Mouse (Mus musculus) hindbrain, embryonic 12.5 days (tissue): Measurements from ENCODE around the gene Msi1. TPM values are rescaled to one million over a fixed set of nuclear protein-coding genes. Genes with fewer than 3 reads are reported as not detected.
"Not testable (repeated sequence)": the region's sequence is repeated elsewhere in the genome, so short reads cannot be mapped to it uniquely, and the experiment has no call there.

ENCODE experiments used
- ATAC-seq: fragments of 200-750 bp; cut with Nextera tagmentation; 2 replicates; pipeline ENCODE4 v1.8.0; 2017; ENCODE audit warnings: moderate TSS enrichment; ENCODE audit not compliant: low FRiP score
- H3K27ac ChIP-seq: fragments of 300-500 bp; sonication (generic); 2 replicates; pipeline ENCODE4 v1.5.1; 2016; ENCODE audit warnings: mild to moderate bottlenecking
- H3K27me3 ChIP-seq: fragments of 300-500 bp; sonication (generic); 2 replicates; pipeline ENCODE4 v1.6.1; 2016; ENCODE audit warnings: mild to moderate bottlenecking
- H3K36me3 ChIP-seq: fragments of 300-500 bp; sonication (generic); 2 replicates; pipeline ENCODE4 v1.6.1; 2016; ENCODE audit warnings: mild to moderate bottlenecking
- H3K4me1 ChIP-seq: fragments of 300-500 bp; sonication (generic); 2 replicates; pipeline ENCODE4 v1.6.1; 2016
- H3K4me2 ChIP-seq: fragments of 300-500 bp; sonication (generic); replicated peaks from 2 replicates; pipeline ENCODE4 v1.6.1; 2016; ENCODE audit warnings: mild to moderate bottlenecking
- H3K4me3 ChIP-seq: fragments of 300-500 bp; sonication (generic); 2 replicates; pipeline ENCODE4 v1.5.1; 2016; ENCODE audit warnings: mild to moderate bottlenecking
- H3K9ac ChIP-seq: fragments of 300-500 bp; sonication (generic); 2 replicates; pipeline ENCODE4 v1.6.1; 2016; ENCODE audit warnings: mild to moderate bottlenecking, moderate library complexity
- H3K9me3 ChIP-seq: fragments of 300-500 bp; sonication (generic); replicated peaks from 2 replicates; pipeline ENCODE4 v1.6.1; 2016; ENCODE audit warnings: mild to moderate bottlenecking
- WGBS: fragments of 180-500 bp; shearing (Covaris S2); methylation state at CpG from one replicate; pipeline ENCODE4 v1.1.7; 2016; 5-methylcytosine and 5-hydroxymethylcytosine counted together
- polyA plus RNA-seq: library from polyadenylated mRNA; unstranded; fragments of >200 nt; fragmentation: Nextera tagmentation; extraction: Ambion mirVana; gene quantifications from 2 replicates; pipeline ENCODE4 v1.2.1, GENCODE M21; 2016

Msi1 gene
- polyA plus RNA-seq, 1 experiment from 2014 or later = 128 TPM

DNA sequence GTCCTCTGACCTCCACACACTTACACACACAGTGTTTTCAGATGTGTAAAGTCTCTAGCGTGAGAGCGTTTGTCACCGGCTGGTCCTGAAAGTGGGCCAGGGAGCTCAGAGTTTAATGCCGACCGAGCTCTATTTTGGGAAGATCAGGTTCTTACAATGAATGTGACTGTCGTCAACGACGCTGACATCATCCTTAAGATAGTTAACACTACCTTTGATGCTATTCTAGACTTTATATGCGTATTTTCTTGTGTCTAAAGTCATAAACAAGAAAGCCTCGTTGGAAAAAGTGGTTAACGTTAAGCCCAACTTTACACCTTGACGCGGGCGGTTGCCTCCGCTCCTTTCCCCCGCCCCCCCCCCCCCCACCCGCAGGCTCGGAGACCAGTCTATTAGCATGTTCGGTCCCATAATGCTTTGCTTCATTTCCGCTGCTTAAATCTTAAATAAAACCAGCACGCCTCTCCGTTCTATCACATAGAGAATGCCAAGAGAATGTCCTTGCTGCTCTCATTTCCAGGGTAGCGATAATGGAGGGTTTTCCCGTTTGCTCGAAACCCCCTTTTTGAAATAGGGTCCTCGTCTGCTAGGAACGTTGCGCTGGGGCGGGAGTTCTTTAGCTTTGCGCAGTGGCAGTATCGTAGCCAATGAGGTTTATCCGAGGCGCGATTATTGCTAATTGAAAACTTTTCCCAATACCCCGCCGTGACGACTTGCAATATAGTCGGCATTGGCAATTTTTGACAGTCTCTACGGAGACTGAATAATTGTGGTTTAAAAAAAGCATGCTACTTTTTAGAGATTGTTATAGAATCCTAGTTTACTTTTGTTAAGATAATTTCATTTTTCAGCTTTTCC lies 59.7 kb downstream of the Msi1 start:
- H3K9ac ChIP-seq = peak overlapping the region; percentile 85
- H3K4me3 ChIP-seq = peak overlapping the region; percentile 34
- no peaks in the 10 kb centered on the region for H3K36me3 ChIP-seq
- ATAC-seq = peak; percentile 78
- H3K27ac ChIP-seq = peak overlapping the region; percentile 100
- peaks cover 25% of the 10 kb centered on the region for H3K4me1 ChIP-seq
- no peaks in the 10 kb centered on the region for H3K9me3 ChIP-seq
- WGBS = 1% methylated on average over 39 of the region's 39 CpGs
- peak overlapping the region; percentile 71 for H3K4me2 ChIP-seq
- H3K27me3 ChIP-seq = peaks cover 3% of the 10 kb centered on the region; the same call in 1 of the 2 replicates

DNA sequence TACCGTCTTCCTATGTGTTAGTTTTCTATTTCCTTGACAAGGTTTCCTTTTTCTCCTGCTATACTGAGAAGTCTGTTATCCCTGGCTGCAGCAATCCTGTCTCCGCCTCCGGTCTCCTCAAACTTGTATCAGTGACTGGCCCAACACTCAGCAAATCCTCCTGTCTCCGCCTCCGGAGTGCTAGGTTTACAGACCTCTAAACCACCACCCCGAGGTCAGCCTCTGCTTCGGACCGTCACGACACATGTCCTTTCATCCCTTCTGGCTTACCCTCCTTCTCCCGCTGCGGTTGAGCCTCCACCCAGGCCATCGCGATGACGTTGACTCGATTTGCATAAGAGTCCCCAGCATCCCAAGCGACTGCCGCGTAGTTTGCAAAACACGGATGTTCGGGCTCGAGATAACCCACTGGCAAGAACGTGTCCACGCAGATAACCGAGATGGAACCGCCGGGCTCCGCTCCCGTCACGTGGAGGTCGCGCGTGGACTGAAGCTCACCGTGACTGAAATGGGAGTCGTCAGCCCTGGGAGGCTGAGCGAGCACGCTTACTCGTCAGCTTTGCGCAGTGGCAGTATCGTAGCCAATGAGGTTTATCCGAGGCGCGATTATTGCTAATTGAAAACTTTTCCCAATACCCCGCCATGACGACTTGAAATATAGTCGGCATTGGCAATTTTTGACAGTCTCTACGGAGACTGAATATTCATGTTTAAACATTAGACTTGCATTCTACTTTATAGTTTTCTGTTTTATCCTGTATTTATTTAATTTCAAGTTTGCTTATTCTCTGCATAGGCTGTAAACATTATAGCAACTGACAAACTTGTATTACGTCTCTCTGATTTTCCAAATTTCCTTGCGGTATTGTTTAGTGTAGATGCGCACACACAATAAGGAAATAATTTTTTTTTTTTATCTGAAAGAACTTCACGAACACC lies 60.6 kb downstream of the Msi1 start:
- H3K27ac ChIP-seq = peak overlapping the region; percentile 100
- under 1% methylated on average over 50 of the region's 50 CpGs for WGBS

DNA sequence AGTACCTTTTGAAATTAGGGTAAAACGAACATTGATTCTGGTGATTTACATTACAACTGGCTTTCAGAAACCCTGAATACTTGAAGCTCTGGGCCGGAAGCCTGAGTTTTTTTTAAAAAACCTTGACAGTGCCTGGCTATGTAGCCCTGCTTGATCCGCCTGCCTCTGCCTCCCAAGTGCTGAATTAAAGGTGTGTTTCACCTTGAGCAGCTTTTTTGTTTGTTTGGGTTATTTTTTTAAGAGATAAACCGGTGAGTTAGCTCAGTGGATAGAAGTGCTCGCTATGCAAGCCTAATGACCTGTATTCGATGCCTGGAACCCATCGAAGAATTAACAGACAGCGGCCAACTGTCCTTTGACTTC lies 61.2 kb downstream of the Msi1 start:
- peaks cover 20% of the 10 kb centered on the region for H3K4me1 ChIP-seq
- ATAC-seq = no peak
- H3K9ac ChIP-seq = no peak overlapping the region
- peak overlapping the region; percentile 58; the same call in 1 of the 2 replicates for H3K27ac ChIP-seq
- no peaks in the 10 kb centered on the region for H3K36me3 ChIP-seq
- peaks cover 3% of the 10 kb centered on the region; the same call in 1 of the 2 replicates for H3K27me3 ChIP-seq
- H3K4me2 ChIP-seq = peak overlapping the region; percentile 71; the same call in 1 of the 2 replicates
- no peaks in the 10 kb centered on the region for H3K9me3 ChIP-seq
- 14% methylated on average over 8 of the region's 8 CpGs for WGBS
- H3K4me3 ChIP-seq = no peak overlapping the region

More for the DNA sequence above, 60.6 kb downstream of the Msi1 start:
- H3K4me1 ChIP-seq = peaks cover 20% of the 10 kb centered on the region
- no peaks in the 10 kb centered on the region for H3K36me3 ChIP-seq
- H3K9me3 ChIP-seq = no peaks in the 10 kb centered on the region
- H3K9ac ChIP-seq = peak overlapping the region; percentile 85
- H3K4me2 ChIP-seq = peak overlapping the region; percentile 71
- peaks cover 3% of the 10 kb centered on the region; the same call in 1 of the 2 replicates for H3K27me3 ChIP-seq
- peak; percentile 84 for ATAC-seq
- H3K4me3 ChIP-seq = peak overlapping the region; percentile 34

DNA sequence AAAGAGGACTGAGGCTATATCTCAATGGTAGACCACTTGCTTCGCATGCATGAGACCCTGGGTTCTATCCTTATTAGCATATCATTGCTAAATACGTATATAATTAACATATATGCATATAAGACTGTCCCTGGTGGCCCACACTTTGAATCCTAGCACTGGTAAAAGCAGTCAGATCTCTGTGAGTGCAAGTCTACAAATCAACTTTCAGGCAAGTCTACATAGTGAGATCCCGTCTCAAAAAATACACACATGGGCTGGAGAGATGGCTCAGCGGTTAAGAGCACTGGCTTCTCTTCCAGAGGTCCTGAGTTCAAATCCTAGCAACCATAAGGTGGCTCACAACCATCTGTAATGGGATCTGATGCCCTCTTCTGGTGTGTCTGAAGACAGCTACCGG lies 61.7 kb downstream of the Msi1 start:
- H3K4me2 ChIP-seq = peak overlapping the region; percentile 71; the same call in 1 of the 2 replicates
- no peaks in the 10 kb centered on the region for H3K9me3 ChIP-seq
- no peaks in the 10 kb centered on the region for H3K36me3 ChIP-seq
- H3K27me3 ChIP-seq = no peaks in the 10 kb centered on the region; the same call in 1 of the 2 replicates
- H3K9ac ChIP-seq = no peak overlapping the region
- no peak overlapping the region for H3K27ac ChIP-seq
- 36% methylated on average over 5 of the region's 5 CpGs for WGBS
- ATAC-seq = no peak
- peaks cover 20% of the 10 kb centered on the region for H3K4me1 ChIP-seq
- no peak overlapping the region for H3K4me3 ChIP-seq

DNA sequence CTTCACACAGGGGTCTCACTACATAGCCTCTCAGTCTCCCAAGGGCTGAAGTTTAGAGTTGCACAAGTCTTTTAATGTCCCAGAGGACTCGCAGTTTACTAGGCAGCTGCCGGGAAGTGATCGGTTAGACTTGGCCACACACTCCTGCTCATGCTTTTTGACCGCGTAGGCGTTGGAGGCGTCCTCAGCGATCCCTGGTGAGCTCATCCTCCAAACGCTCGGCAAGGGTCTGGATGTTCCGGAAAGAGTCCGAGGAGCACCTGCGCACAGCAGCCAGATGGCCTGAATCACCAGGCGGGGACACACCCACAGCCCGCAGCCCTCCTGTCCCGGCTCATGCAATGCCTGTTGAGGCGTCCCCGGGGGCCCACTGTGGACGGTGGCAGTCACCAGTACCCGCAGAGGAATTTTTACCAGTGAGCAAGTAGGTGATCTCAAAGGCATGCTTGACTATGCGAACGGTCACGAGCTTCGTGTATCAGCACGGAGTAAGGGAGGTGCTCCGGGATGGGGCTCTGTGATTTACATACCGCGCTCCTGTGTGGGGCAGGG lies 62.4 kb downstream of the Msi1 start:
- peak overlapping the region; percentile 20 for H3K4me3 ChIP-seq
- H3K4me2 ChIP-seq = peak overlapping the region; percentile 54
- ATAC-seq = no peak
- H3K9me3 ChIP-seq = no peaks in the 10 kb centered on the region
- H3K9ac ChIP-seq = 0 out of 2 replicates have a peak overlapping the region, but pooled peaks have one; percentile 20
- H3K27ac ChIP-seq = 0 out of 2 replicates have a peak overlapping the region, but pooled peaks have one; percentile 17
- H3K36me3 ChIP-seq = no peaks in the 10 kb centered on the region
- peaks cover 20% of the 10 kb centered on the region for H3K4me1 ChIP-seq
- H3K27me3 ChIP-seq = no peaks in the 10 kb centered on the region; the same call in 1 of the 2 replicates
- 5% methylated on average over 28 of the region's 28 CpGs for WGBS

DNA sequence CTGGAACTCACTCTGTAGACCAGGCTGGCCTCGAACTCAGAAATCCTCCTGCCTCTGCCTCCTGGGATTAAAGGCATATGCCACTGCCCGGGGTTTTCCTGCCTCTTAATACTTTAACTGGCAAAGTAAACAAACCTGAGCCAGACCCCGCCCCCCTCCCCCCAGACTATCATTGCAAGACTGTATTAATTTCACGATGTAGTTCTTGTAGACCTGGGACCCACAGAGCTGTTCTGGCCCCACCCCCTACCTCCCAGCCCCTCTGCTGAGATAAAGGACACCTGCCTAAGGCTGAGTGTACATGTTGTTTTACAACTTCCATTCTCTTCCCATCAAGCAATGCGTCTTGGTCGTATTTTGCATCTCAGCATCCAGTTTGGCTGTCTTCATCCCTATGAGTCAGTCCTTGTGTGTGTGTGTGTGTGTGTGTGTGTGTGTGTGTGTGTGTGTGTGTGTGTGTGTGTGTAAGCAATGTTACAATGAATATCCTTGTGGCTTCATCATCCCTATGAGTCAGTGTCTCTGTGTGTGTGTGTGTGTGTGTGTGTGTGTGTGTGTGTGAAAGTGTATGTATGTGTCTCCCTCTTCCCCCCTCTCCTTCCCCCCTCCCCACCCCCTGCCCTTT lies 63.4 kb downstream of the Msi1 start:
- Histone ChIP-seq H3K4me2 (no peak overlapping the region), H3K27ac (no peak overlapping the region), H3K27me3 (no peaks in the 10 kb centered on the region; the same call in 1 of the 2 replicates), H3K36me3 (no peaks in the 10 kb centered on the region), H3K4me1 (peaks cover 20% of the 10 kb centered on the region), H3K9ac (no peak overlapping the region), H3K9me3 (no peaks in the 10 kb centered on the region), H3K4me3 (no peak overlapping the region)
- 78% methylated on average over 6 of the region's 6 CpGs for WGBS
- ATAC-seq = no peak

DNA sequence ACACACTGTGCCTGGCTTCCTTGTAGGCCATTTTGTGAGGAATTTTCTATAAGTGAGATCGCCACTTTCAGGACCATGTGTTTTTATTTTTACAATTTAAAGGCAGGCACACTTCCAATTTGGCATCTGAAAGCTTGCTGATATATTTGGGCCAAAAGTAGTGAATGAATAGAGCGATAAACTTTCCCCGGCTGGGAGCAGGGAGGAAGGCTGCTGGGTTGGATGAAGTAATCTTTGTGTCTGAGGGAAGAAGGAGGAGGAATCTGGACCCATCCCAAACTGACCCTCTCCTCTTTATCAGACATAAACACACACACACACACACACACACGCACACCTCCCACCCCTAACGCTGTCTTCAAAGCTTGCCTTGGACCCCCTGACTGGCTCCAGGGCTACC lies 64.0 kb downstream of the Msi1 start:
- 0 out of 2 replicates have a peak overlapping the region, but pooled peaks have one; percentile 23 for H3K9ac ChIP-seq
- no peak overlapping the region for H3K4me2 ChIP-seq
- peak overlapping the region; percentile 46; the same call in 1 of the 2 replicates for H3K27ac ChIP-seq
- no peak for ATAC-seq
- WGBS = 71% methylated on average over 5 of the region's 5 CpGs
- H3K36me3 ChIP-seq = no peaks in the 10 kb centered on the region
- H3K4me1 ChIP-seq = peaks cover 20% of the 10 kb centered on the region
- H3K4me3 ChIP-seq = no peak overlapping the region
- no peaks in the 10 kb centered on the region for H3K9me3 ChIP-seq
- H3K27me3 ChIP-seq = no peaks in the 10 kb centered on the region; the same call in 1 of the 2 replicates

DNA sequence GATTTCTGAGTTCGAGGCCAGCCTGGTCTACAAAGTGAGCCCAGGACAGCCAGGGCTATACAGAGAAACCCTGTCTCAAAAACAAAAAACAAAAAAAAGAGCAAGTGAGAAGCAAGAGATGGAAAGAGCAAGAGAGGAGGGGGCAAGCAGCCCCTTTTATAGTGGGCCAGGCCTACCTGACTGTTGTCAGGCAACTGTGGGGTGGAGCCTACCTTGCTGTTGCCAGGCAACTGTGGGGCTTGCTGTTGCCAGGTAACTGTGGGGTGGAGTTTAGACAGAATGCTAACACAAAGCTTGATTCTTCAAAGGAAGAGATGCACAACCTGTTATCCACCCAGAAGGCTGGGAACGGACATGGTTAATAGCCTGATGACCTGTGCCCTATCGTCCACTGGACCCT lies 66.2 kb downstream of the Msi1 start:
- not testable (repeated sequence) for H3K9me3 ChIP-seq, H3K36me3 ChIP-seq, H3K9ac ChIP-seq, H3K4me3 ChIP-seq, H3K27me3 ChIP-seq, H3K27ac ChIP-seq, ATAC-seq, H3K4me2 ChIP-seq
- 79% methylated on average over 3 of the region's 3 CpGs for WGBS
- H3K4me1 ChIP-seq = peaks cover 16% of the 10 kb centered on the region

DNA sequence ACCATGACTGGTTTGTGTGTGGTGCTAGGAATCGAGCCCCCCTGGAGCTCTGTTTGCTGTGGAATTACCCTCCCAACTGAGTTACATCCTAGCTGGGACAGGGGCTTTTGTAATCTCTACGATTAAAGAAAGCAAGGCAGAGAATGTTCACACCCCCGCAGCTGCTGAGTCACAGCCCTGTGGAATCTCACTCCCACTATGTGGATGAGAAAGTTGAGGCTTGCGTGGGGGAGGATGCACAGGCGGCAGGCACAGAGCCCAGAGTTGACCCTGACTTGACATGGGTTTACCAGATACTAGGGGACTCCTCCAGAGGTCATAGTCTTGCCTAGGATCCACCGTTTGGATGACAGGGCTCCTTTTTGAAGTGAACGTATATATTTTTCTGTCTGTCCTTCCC lies 67.6 kb downstream of the Msi1 start:
- no peaks in the 10 kb centered on the region; the same call in 1 of the 2 replicates for H3K27me3 ChIP-seq
- H3K4me2 ChIP-seq = no peak overlapping the region
- H3K9me3 ChIP-seq = no peaks in the 10 kb centered on the region
- H3K36me3 ChIP-seq = no peaks in the 10 kb centered on the region
- no peak overlapping the region for H3K9ac ChIP-seq
- ATAC-seq = no peak
- H3K4me3 ChIP-seq = no peak overlapping the region
- H3K4me1 ChIP-seq = peaks cover 3% of the 10 kb centered on the region
- 75% methylated on average over 7 of the region's 7 CpGs for WGBS
- no peak overlapping the region for H3K27ac ChIP-seq

DNA sequence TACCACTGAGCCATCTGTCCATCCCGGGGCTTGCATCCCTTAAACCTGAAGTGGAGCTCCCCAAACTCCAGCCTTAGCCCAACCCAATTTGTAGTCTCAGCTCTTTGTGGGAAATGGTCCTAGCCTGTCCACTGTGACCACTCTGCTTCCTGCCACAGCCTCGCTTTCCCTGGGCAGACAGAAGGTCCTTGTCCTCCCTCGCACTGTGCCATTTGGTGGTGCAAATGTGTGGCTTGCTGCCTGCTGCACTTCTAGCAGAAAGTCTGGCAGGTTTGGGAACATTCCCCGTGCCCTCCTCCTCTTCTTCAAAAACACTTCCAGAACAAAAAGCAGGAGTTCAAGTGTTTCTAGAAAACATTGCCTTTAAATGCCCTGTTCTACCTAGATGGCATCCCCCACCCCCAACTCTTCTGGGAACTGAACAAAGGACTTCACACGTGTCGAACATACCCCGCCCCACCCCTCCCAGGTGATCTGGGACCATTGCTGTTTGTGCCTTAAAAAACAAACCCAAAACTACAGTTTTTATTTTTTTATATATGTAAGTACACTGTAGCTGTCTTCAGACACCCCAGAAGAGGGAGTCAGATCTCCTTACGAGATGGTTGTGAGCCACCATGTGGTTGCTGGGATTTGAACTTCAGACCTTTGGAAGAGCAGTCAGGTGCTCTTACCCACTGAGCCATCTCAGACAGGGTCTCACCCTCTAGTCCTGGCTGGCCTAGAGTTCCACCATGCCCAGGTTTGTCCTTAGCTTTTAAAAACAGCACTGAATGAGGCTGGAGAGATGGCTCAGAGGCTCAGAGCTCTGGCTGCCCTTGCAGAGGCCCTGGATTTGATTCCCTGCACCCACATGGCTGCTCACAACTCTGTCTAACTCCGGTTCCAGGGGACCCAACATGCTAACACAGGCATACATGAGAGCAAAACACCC lies 69.2 kb downstream of the Msi1 start:
- no peak overlapping the region for H3K27ac ChIP-seq
- no peak for ATAC-seq
- no peak overlapping the region for H3K9ac ChIP-seq
- no peak overlapping the region for H3K4me3 ChIP-seq
- peaks cover 4% of the 10 kb centered on the region for H3K4me1 ChIP-seq
- WGBS = 56% methylated on average over 9 of the region's 9 CpGs
- H3K4me2 ChIP-seq = no peak overlapping the region
- no peaks in the 10 kb centered on the region; the same call in 1 of the 2 replicates for H3K27me3 ChIP-seq
- no peaks in the 10 kb centered on the region for H3K36me3 ChIP-seq
- H3K9me3 ChIP-seq = no peaks in the 10 kb centered on the region
